Mouse (Mus musculus): Measurements from ENCODE around the gene I830077J02Rik. TPM values are rescaled to one million over a fixed set of nuclear protein-coding genes. Genes with fewer than 3 reads are reported as not detected.
A peak's percentile ranks its signal among the peaks of the same experiment; 100 is the strongest.

I830077J02Rik gene
- polyA plus RNA-seq, 1 experiment from 2014 or later: 3.9 TPM

GRCm38 (mm10) chr3:105907956-105908655 lies 24.4 kb downstream of the I830077J02Rik start:
- TF ChIP-seq EP300 (IDR thresholded peaks at IDR 0.05; ENCODE audit: low read depth) (no peak), CTCF (IDR thresholded peaks at IDR 0.05; ENCODE audit: low read depth) (no peak)
- Histone ChIP-seq H3K9ac (replicated peaks) (no peak overlapping the region), H3K4me1 (ENCODE audit: insufficient read depth) (peaks cover 13% of the 10 kb centered on the region; the same call in 1 of the 2 replicates), H3K36me3 (replicated peaks; ENCODE audit: insufficient read depth, low read length) (no peaks in the 10 kb centered on the region), H3K27me3 (ENCODE audit: insufficient read depth, low read length) (no peaks in the 10 kb centered on the region), H3K27ac (ENCODE audit: low read depth) (no peak overlapping the region), H3K9me3 (ENCODE audit: low read length) (no peaks in the 10 kb centered on the region), H3K4me2 (ENCODE audit: low read depth, low read length) (no peak overlapping the region), H3K4me3 (ENCODE audit: low read depth, low read length) (no peak overlapping the region)
- DNase-seq (no peak), ATAC-seq (no peak)
- WGBS (ENCODE audit: insufficient replicate concordance): 55% methylated on average over 9 of the region's 9 CpGs

GRCm38 (mm10) chr3:105904721-105905120 lies 27.7 kb downstream of the I830077J02Rik start:
- Histone ChIP-seq H3K27ac (ENCODE audit: low read depth) (peak overlapping the region; percentile 59), H3K9ac (replicated peaks) (no peak overlapping the region), H3K9me3 (ENCODE audit: low read length) (no peaks in the 10 kb centered on the region), H3K36me3 (replicated peaks; ENCODE audit: insufficient read depth, low read length) (no peaks in the 10 kb centered on the region), H3K4me2 (ENCODE audit: low read depth, low read length) (peak overlapping the region; percentile 23), H3K4me1 (ENCODE audit: insufficient read depth) (peaks cover 8% of the 10 kb centered on the region; the same call in 1 of the 2 replicates), H3K4me3 (ENCODE audit: low read depth, low read length) (no peak overlapping the region), H3K27me3 (ENCODE audit: insufficient read depth, low read length) (no peaks in the 10 kb centered on the region)
- TF ChIP-seq EP300 (IDR thresholded peaks at IDR 0.05; ENCODE audit: low read depth) (no peak), CTCF (IDR thresholded peaks at IDR 0.05; ENCODE audit: low read depth) (no peak)
- WGBS (ENCODE audit: insufficient replicate concordance): 83% methylated on average over 9 of the region's 9 CpGs
- no peak for ATAC-seq
- no peak for DNase-seq

GRCm38 (mm10) chr3:105904213-105904612 lies 28.3 kb downstream of the I830077J02Rik start:
- 31% methylated on average over 4 of the region's 4 CpGs for WGBS (ENCODE audit: insufficient replicate concordance)
- ATAC-seq (no peak), DNase-seq (no peak)
- no peak overlapping the region for H3K4me2 ChIP-seq (ENCODE audit: low read depth, low read length)
- H3K36me3 ChIP-seq (replicated peaks; ENCODE audit: insufficient read depth, low read length): no peaks in the 10 kb centered on the region
- H3K9ac ChIP-seq (replicated peaks): no peak overlapping the region
- TF ChIP-seq EP300 (IDR thresholded peaks at IDR 0.05; ENCODE audit: low read depth): no peak
- no peak for TF ChIP-seq CTCF (IDR thresholded peaks at IDR 0.05; ENCODE audit: low read depth)
- H3K4me3 ChIP-seq (ENCODE audit: low read depth, low read length): no peak overlapping the region
- no peaks in the 10 kb centered on the region for H3K27me3 ChIP-seq (ENCODE audit: insufficient read depth, low read length)
- H3K27ac ChIP-seq (ENCODE audit: low read depth): peak overlapping the region; percentile 59
- H3K4me1 ChIP-seq (ENCODE audit: insufficient read depth): peaks cover 8% of the 10 kb centered on the region; the same call in 1 of the 2 replicates
- H3K9me3 ChIP-seq (ENCODE audit: low read length): no peaks in the 10 kb centered on the region

GRCm38 (mm10) chr3:105901468-105901867 lies 31.0 kb downstream of the I830077J02Rik start:
- H3K36me3 ChIP-seq (replicated peaks; ENCODE audit: insufficient read depth, low read length): no peaks in the 10 kb centered on the region
- ATAC-seq (no peak), DNase-seq (no peak)
- no peak overlapping the region for H3K4me3 ChIP-seq (ENCODE audit: low read depth, low read length)
- no peak overlapping the region for H3K9ac ChIP-seq (replicated peaks)
- H3K27me3 ChIP-seq (ENCODE audit: insufficient read depth, low read length): no peaks in the 10 kb centered on the region
- TF ChIP-seq CTCF (IDR thresholded peaks at IDR 0.05; ENCODE audit: low read depth) (no peak), EP300 (IDR thresholded peaks at IDR 0.05; ENCODE audit: low read depth) (no peak)
- 56% methylated on average over 4 of the region's 4 CpGs for WGBS (ENCODE audit: insufficient replicate concordance)
- no peak overlapping the region for H3K4me2 ChIP-seq (ENCODE audit: low read depth, low read length)
- peaks cover 5% of the 10 kb centered on the region; the same call in 1 of the 2 replicates for H3K4me1 ChIP-seq (ENCODE audit: insufficient read depth)
- no peaks in the 10 kb centered on the region for H3K9me3 ChIP-seq (ENCODE audit: low read length)
- H3K27ac ChIP-seq (ENCODE audit: low read depth): no peak overlapping the region

GRCm38 (mm10) chr3:105900716-105901115 lies 31.7 kb downstream of the I830077J02Rik start:
- Histone ChIP-seq H3K9ac (replicated peaks) (no peak overlapping the region), H3K4me1 (ENCODE audit: insufficient read depth) (peaks cover 5% of the 10 kb centered on the region), H3K4me2 (ENCODE audit: low read depth, low read length) (no peak overlapping the region), H3K36me3 (replicated peaks; ENCODE audit: insufficient read depth, low read length) (no peaks in the 10 kb centered on the region), H3K4me3 (ENCODE audit: low read depth, low read length) (no peak overlapping the region), H3K9me3 (ENCODE audit: low read length) (no peaks in the 10 kb centered on the region), H3K27ac (ENCODE audit: low read depth) (no peak overlapping the region; the same call in 1 of the 2 replicates), H3K27me3 (ENCODE audit: insufficient read depth, low read length) (no peaks in the 10 kb centered on the region)
- 44% methylated on average over 3 of the region's 3 CpGs for WGBS (ENCODE audit: insufficient replicate concordance)
- TF ChIP-seq EP300 (IDR thresholded peaks at IDR 0.05; ENCODE audit: low read depth): no peak
- ATAC-seq (peak; percentile 65), DNase-seq (no peak)

- Histone ChIP-seq H3K36me3 (replicated peaks; ENCODE audit: insufficient read depth, low read length) (no peaks in the 10 kb centered on the region), H3K9ac (replicated peaks) (no peak overlapping the region), H3K4me2 (ENCODE audit: low read depth, low read length) (no peak overlapping the region), H3K9me3 (ENCODE audit: low read length) (no peaks in the 10 kb centered on the region), H3K4me3 (ENCODE audit: low read depth, low read length) (no peak overlapping the region), H3K4me1 (ENCODE audit: insufficient read depth) (peaks cover 7% of the 10 kb centered on the region), H3K27me3 (ENCODE audit: insufficient read depth, low read length) (no peaks in the 10 kb centered on the region), H3K27ac (ENCODE audit: low read depth) (no peak overlapping the region)
- TF ChIP-seq CTCF (IDR thresholded peaks at IDR 0.05; ENCODE audit: low read depth) (no peak), EP300 (IDR thresholded peaks at IDR 0.05; ENCODE audit: low read depth) (no peak)
- WGBS (ENCODE audit: insufficient replicate concordance): 54% methylated on average over 6 of the region's 6 CpGs
- no peak for ATAC-seq
- no peak for DNase-seq
Observed at GRCm38 (mm10) chr3:105900266-105900665, 32.2 kb downstream of the I830077J02Rik start.
